Mouse (Mus musculus): ENCODE measurements at regions not wholly inside any gene's neighbourhood (a gene's known extent, or its start where the extent isn't known, plus 50 kb on each side); places are given as distances from the start of the nearest gene placed in this dataset.

GRCm38 (mm10) chr6:111883946-111884345, 389.6 kb upstream of the Lmcd1 start:
- DNase-seq (ENCODE audit: low spot score) = no peak

GRCm38 (mm10) chr6:111911997-111912396, 361.6 kb upstream of the Lmcd1 start:
- DNase-seq (ENCODE audit: low spot score) = no peak

DNA sequence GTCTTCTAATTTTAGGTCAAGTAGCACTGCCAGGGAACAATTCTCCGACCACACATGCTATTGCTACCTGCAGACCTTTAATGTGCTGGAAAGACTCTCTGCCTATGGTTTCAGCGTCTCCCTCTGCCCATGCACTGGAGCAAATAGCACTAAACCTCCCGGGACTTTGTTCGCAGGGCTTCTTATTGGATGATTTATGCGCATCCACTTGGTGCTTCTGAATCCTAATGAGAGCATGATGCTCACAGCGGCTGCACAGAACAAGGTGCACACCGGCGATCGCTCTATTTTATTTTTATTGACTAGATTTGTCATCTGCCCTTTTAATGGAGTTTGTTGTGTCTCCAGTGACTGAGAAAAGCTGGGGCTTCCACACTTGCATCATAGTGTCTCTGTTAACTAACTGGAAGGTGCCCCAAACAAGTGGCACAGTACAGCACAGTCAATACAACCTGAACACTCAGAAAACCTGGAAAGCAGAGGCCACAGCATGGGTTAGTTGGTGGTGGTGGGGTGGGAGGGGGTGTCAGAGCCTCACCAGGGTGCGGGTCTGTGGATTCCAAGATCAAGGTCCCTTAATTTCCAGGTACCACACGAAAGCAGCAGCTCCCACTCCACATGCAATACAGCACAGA, 359.7 kb upstream of the Lmcd1 start:
- DNase-seq (ENCODE audit: low spot score) = no peak

GRCm38 (mm10) chr6:111917248-111917721, 356.3 kb upstream of the Lmcd1 start:
- DNase-seq (ENCODE audit: low spot score) = no peak

- DNase-seq (ENCODE audit: low spot score) = peak; percentile 19
These were observed 355.5 kb upstream of the Lmcd1 start for GRCm38 (mm10) chr6:111917868-111918597.

GRCm38 (mm10) chr6:111932596-111932995, 341.0 kb upstream of the Lmcd1 start:
- no peak for DNase-seq (ENCODE audit: low spot score)

DNA sequence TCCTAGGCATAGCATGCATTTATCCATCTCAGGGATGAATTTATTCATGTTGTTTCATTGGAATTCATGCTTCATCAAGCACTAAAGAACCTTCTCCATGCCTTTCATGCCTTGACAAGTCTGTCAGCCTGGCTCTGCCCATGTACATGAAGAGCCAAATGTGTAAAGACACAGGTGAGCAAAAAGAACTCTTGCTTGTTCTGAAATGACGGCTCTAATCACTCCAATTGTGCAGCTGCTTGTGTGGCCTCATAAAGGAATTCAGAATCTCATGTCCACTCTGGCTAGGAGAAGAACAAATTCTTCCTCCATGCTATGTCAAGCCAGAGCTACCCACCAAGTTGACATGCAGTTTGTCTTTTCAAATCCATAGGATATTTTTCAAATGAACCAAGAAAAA, 319.2 kb upstream of the Lmcd1 start:
- DNase-seq (ENCODE audit: low spot score) = no peak

GRCm38 (mm10) chr6:111965766-111966165, 307.8 kb upstream of the Lmcd1 start:
- peak; percentile 13 for DNase-seq (ENCODE audit: low spot score)

DNA sequence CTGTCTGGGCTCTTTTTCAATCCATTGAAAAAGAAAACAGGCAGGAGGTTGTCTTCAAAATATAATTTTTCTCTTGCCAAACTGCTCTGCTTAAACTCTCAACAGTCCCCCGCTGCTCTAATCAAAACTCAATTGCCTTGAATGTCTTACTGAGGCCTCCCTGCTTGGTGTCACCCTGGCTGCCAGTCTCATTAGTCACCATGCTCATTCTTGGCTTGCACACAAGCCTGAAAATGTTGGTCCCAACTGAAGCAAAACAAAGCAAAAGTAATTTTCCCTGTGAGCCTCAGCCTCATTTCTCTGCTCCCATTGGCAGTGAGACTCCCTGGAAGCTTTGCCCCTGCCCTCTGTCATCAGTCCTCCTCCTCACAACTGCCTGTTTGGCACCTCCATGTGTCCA, 288.1 kb upstream of the Lmcd1 start:
- DNase-seq (ENCODE audit: low spot score) = peak; percentile 4

- DNase-seq (ENCODE audit: low spot score) = no peak
These were observed 277.7 kb upstream of the Lmcd1 start for GRCm38 (mm10) chr6:111995823-111996222.

GRCm38 (mm10) chr6:112003784-112004471, 269.6 kb upstream of the Lmcd1 start:
- no peak for DNase-seq (ENCODE audit: low spot score)

- no peak for DNase-seq (ENCODE audit: low spot score)
These were observed 247.0 kb upstream of the Lmcd1 start for GRCm38 (mm10) chr6:112026261-112027205.

DNA sequence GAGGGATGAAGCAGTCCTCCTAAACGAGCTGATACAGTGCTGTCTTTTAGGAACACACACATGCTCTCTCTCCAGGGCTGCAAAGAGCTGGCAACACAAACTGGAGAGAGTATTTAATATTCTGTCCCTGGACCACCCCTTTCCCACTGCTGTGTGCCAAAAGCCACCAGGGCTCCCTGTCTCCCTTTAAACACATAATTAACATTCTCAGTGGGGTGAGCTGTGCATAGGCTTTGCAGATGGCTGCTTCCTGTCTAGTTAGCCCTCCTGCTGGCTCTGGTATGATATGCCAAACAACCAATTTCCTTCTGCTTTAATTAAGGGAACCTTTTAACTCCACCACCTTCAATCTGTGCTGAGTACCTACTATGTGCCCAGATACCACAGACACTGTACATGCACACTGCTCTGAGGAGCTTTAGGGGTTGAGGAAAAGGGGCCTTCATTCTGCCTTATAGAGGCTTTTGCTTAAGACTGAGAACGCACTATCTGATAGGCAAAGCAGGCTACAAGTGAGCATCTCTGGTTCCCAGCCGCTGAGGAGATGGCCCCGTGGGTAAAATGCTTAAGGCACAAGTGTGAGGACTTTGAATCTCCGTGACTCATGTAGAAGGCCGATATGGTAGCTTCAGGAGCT, 222.9 kb upstream of the Lmcd1 start:
- DNase-seq (ENCODE audit: low spot score) = no peak

GRCm38 (mm10) chr6:112052193-112052592, 221.4 kb upstream of the Lmcd1 start:
- no peak for DNase-seq (ENCODE audit: low spot score)

GRCm38 (mm10) chr6:112057895-112058294, 215.7 kb upstream of the Lmcd1 start:
- no peak for DNase-seq (ENCODE audit: low spot score)

- DNase-seq (ENCODE audit: low spot score) = no peak
These were observed 210.6 kb upstream of the Lmcd1 start for GRCm38 (mm10) chr6:112062956-112063355.

DNA sequence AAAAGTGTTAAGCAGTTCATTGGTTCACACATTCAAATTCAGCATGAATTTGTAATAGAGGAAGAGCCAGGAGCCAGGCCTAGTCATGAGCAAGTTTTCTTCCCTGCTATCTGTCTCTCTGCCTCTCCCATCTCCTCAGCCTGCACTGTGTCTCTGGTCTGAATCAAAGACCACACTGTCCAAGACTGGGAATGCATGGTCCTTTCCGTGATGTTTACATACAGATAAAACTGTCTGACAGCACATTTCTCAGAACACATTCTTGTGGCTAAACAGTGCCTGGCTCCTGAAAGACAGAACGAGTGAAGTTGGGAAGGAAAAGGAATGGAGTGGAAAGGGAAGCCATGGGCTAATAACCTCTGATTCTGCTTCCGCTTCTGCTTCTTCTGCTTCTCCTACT, 183.0 kb upstream of the Lmcd1 start:
- DNase-seq (ENCODE audit: low spot score) = no peak

DNA sequence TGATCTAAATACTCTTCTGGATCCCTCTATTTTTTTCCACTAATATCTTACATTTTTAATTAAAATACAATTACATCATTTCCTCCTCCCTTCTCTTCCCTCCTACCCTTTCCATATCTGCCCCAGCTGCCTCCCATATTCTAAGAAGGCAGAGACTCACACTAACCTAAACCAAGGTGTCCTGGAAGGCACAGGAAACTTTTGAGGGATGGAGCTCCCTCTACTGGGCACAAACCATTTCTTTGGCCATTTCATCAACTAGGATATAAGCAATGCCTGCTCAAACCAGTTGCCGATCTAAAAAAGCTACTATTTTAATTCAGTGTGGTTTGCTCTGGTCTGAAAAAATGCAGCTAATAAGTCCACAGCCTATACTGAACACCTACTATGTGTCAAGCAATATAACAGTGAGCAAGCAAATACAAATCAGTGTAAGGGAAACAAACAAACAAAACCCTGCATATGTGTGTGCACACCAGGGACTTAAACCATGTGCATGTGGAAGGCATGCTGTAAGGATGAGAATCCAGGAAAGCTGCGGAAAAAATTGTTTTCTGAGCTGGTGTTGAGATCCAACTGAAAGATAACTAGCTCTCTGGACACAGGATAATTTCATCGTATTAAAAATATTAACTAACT, 182.3 kb upstream of the Lmcd1 start:
- peak; percentile 22 for DNase-seq (ENCODE audit: low spot score)

DNA sequence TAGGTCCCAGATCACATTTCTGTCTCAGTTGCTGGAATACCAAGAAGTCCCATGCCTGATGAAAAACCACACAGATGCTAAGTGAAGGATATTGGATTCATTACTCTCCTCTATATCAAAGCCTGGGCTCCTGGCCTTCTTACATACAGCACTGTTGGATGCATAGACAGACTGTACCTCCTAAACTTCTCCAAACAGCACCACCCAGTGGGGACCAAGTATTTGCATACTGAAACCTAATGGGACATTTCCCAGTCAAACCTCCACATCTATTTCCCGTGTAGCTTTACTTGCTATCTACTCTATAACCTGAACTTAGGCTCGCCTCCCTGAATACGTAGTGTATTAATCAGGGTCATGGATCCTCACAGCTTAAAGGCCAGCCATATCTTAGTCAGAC, 180.3 kb upstream of the Lmcd1 start:
- DNase-seq (ENCODE audit: low spot score) = no peak

- no peak for DNase-seq (ENCODE audit: low spot score)
These were observed 175.9 kb upstream of the Lmcd1 start for GRCm38 (mm10) chr6:112097699-112098098.

GRCm38 (mm10) chr6:112108651-112109050, 164.9 kb upstream of the Lmcd1 start:
- no peak for DNase-seq (ENCODE audit: low spot score)
